Mouse (Mus musculus) macrophage (primary cell): Measurements from ENCODE around the gene Rasl2-9. TPM values are rescaled to one million over a fixed set of nuclear protein-coding genes. Genes with fewer than 3 reads are reported as not detected.
A peak's percentile ranks its signal among the peaks of the same experiment; 100 is the strongest.

Experiments
- H3K27ac ChIP-seq: fragments of 350-480 bp; formaldehyde crosslinking; 2 replicates; pipeline ENCODE4 v1.9.0; 2021
- H3K36me3 ChIP-seq: fragments of 350-480 bp; formaldehyde crosslinking; 2 replicates; pipeline ENCODE4 v1.9.0; 2021; ENCODE audit errors: inconsistent target
- H3K4me3 ChIP-seq: fragments of 350-480 bp; formaldehyde crosslinking; 2 replicates; pipeline ENCODE4 v1.9.0; 2021; ENCODE audit errors: inconsistent target
- H3K79me2 ChIP-seq: fragments of 350-480 bp; formaldehyde crosslinking; 2 replicates; pipeline ENCODE4 v1.9.0; 2021; ENCODE audit errors: inconsistent target
- WGBS: methylation state at CpG from one replicate; pipeline ENCODE4 v1.1.7; 2026; ENCODE audit warnings: inconsistent platforms; ENCODE audit not compliant: missing documents; 5-methylcytosine and 5-hydroxymethylcytosine counted together
- polyA plus RNA-seq: library from polyadenylated mRNA; stranded (reverse); fragments of 250-400 nt; gene quantifications from 3 replicates; pipeline ENCODE4 v1.2.4, GENCODE M21; 2018; ENCODE audit warnings: inconsistent platforms

The Rasl2-9 gene
- polyA plus RNA-seq, 1 experiment from 2014 or later: 0.40 TPM

DNA sequence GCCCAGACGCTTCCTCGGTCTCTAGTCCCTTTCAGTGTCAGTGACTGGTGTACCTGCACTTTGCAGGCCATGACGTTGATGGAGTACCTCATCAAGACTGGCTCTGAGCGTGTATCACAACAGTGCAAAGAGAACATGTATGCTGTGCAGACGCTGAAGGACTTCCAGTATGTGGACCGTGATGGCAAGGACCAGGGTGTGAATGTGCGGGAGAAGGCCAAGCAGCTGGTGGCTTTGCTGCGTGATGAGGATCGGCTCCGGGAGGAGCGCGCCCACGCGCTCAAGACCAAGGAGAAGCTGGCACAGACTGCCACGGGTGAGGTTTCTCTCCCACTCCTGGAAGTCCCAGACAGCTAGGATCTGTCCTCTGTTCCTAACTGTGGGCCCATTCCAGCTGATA is 35.9 kb downstream of the Rasl2-9 start:
- H3K27ac ChIP-seq: no peak overlapping the region
- H3K4me3 ChIP-seq: no peak overlapping the region
- H3K79me2 ChIP-seq: peaks cover 99% of the 10 kb centered on the region
- H3K36me3 ChIP-seq: peaks cover 67% of the 10 kb centered on the region
- WGBS: 96% methylated on average over 15 of the region's 15 CpGs

DNA sequence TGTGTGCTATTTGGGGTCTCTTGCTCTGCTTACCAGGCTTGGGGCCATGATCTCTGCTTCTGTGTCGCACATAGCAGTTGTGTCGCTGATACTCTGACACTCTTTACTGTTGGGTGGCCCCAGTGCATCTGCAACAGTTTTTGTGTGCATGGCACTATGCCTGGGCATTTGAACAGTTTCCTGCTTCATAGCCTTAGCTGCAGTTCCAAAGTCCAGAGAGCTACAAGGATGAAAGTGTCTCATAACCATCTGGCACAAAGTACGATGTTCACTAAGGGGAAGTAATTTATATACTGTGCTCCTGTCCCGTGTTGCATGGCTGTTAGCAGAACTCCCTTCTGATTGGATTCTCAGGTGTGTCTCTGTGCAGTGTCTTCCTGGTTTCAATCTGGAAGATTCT is 37.9 kb downstream of the Rasl2-9 start:
- peaks cover 95% of the 10 kb centered on the region for H3K79me2 ChIP-seq
- WGBS: 79% methylated on average over 4 of the region's 4 CpGs
- no peak overlapping the region for H3K4me3 ChIP-seq
- H3K36me3 ChIP-seq: peaks cover 54% of the 10 kb centered on the region
- no peak overlapping the region for H3K27ac ChIP-seq

DNA sequence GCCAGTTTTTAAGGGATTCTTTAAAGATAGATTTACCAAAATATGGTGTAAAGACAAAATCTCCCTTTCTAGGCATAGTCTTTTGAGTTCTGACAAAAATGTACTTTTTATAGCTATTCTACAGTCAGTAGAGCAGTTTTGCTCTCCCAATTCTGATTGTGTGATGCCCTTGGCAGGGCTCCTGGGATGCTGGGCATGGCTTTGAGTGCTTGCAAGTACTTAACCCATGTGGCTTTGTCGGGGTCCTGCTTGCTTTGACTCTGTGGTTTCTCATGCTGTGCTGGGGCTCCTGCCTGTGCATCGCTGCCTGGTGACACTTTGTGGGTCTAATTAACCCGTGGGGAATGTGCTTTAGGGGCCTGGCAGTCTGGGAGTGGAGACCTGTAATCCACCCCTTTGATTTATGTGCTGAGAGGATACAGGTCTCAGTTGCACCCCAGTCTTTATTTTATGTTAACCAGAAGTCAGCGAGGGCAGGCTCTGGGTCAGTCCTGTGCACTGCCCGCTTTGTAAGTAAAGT is 38.8 kb downstream of the Rasl2-9 start:
- WGBS: 87% methylated on average over 5 of the region's 5 CpGs
- Histone ChIP-seq H3K4me3 (no peak overlapping the region), H3K79me2 (peaks cover 93% of the 10 kb centered on the region), H3K36me3 (peaks cover 45% of the 10 kb centered on the region), H3K27ac (no peak overlapping the region)

DNA sequence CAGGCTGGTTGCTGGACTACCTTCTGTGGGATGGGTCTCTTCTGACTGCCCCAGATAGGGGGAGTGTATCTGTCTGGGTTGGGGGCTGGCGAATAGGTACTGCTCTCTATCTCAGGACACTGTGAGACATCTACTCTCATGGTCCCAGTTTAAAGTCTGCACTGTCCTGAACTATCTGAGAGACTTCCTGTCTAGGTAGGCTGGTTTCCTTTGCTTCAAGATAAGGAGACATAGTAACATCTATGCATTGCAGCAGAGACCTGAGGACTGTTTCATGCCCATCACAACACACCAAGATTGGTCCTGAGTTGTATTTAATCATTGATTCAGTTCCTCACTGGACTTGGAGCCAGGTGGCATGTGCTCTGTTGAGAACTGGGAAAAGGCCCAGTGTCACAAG is 40.2 kb downstream of the Rasl2-9 start:
- H3K79me2 ChIP-seq: peaks cover 93% of the 10 kb centered on the region
- no peak overlapping the region for H3K27ac ChIP-seq
- no peak overlapping the region for H3K4me3 ChIP-seq
- H3K36me3 ChIP-seq: peaks cover 32% of the 10 kb centered on the region; the same call in 1 of the 2 replicates
- 100% methylated on average over 1 of the region's 1 CpGs for WGBS

DNA sequence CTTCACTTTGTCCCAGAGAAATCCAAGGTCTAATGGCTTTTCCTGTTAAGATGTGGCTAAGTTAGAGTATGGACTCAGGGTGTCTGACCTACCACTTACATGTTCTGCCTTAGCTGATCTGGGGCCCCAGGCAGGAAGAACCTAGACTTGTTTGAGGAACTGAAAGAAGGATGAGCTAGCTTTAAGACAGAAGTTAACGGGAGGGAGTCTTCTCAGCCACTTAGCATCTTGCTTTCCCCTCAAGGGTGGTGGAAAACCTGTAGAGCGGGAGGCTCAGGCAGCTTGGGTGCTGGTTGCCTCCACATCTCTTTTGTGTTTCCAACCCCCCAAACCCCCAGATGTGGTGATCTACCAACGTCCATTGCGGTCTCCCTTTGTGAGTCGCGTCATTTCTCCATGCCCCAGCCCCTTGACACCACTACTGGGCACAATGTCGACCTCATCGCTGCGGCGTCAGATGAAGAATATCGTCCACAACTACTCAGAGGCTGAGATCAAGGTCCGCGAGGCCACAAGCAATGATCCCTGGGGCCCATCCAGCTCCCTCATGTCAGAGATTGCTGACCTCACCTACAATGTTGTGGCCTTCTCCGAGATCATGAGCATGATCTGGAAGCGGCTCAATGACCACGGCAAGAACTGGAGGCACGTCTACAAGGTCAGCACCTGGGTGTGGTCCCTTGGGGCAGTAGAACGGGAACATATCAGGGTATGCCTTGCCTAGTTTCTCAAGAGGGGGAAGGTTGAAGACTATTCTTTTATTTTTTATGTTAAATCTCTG is 42.2 kb downstream of the Rasl2-9 start:
- WGBS: 73% methylated on average over 18 of the region's 18 CpGs
- Histone ChIP-seq H3K79me2 (peaks cover 81% of the 10 kb centered on the region), H3K4me3 (no peak overlapping the region; the same call in 1 of the 2 replicates), H3K36me3 (peaks cover 17% of the 10 kb centered on the region; the same call in 1 of the 2 replicates), H3K27ac (peak overlapping the region; percentile 89)

DNA sequence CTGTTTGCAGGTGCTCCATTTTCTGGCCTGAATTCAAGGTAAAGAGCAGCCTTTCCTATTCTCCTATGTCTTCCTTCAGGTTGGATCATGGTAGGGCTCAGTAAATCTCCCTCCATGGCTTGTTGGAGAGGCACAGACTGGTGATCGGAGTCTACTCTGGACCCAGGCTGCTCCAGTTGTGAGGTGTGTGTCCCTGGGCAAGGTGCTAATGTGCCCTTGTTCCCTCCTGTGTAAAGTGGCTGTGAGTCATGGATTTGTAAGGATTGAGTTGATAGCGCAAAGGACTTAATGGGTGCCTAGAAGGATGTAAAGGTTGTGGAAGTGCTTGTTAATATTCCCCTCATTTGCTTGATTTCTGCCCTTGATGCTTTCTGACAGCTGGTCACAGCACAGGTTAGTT is 43.8 kb downstream of the Rasl2-9 start:
- peaks cover 81% of the 10 kb centered on the region for H3K79me2 ChIP-seq
- peak overlapping the region; percentile 92; the same call in 1 of the 2 replicates for H3K4me3 ChIP-seq
- peak overlapping the region; percentile 89 for H3K27ac ChIP-seq
- WGBS: 100% methylated on average over 2 of the region's 2 CpGs
- peaks cover 26% of the 10 kb centered on the region; the same call in 1 of the 2 replicates for H3K36me3 ChIP-seq

DNA sequence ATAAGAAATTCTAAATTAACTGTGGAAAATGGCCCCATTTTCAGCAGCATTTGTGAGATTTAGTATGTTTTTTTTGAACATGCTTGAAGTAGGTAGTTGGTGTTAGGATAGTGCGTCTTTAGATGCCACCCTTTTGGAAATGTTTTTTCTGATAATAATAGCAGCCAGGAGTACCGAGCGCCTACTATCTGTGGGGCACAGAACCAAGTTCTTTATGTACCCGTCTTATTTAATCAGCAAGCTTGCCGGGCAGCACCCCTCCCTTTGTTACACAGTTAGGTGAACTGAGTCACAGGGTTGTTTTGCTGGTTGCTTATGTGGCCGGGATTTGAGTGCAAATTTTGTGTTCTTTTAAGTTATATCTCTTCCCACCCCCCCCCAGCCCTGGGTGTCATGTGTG is 44.5 kb downstream of the Rasl2-9 start:
- peak overlapping the region; percentile 92 for H3K4me3 ChIP-seq
- peaks cover 81% of the 10 kb centered on the region for H3K79me2 ChIP-seq
- WGBS: 75% methylated on average over 6 of the region's 6 CpGs
- H3K27ac ChIP-seq: peak overlapping the region; percentile 89
- H3K36me3 ChIP-seq: peaks cover 24% of the 10 kb centered on the region; the same call in 1 of the 2 replicates

DNA sequence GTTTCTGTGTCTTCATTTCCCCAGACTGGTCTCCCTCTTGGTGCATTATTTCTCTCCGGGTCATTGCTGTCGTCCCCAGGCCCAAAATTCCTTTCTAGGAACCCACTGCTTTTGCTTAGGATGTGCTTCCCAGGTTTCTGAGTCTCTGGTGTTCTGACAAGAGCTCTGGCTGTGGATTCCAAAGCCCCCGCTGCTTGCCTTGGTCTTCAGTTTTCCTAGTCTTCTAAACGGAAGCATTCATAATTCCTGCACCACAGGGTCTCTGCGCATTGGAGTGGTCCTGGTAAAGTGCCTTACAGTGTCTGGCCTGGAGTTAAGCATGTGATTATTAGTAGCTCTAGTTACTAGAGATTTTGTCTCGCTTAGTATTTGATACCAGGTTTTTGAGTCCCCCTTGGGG is 44.9 kb downstream of the Rasl2-9 start:
- WGBS: 17% methylated on average over 6 of the region's 6 CpGs
- peak overlapping the region; percentile 92 for H3K4me3 ChIP-seq
- peaks cover 20% of the 10 kb centered on the region; the same call in 1 of the 2 replicates for H3K36me3 ChIP-seq
- peak overlapping the region; percentile 89 for H3K27ac ChIP-seq
- peaks cover 80% of the 10 kb centered on the region for H3K79me2 ChIP-seq

DNA sequence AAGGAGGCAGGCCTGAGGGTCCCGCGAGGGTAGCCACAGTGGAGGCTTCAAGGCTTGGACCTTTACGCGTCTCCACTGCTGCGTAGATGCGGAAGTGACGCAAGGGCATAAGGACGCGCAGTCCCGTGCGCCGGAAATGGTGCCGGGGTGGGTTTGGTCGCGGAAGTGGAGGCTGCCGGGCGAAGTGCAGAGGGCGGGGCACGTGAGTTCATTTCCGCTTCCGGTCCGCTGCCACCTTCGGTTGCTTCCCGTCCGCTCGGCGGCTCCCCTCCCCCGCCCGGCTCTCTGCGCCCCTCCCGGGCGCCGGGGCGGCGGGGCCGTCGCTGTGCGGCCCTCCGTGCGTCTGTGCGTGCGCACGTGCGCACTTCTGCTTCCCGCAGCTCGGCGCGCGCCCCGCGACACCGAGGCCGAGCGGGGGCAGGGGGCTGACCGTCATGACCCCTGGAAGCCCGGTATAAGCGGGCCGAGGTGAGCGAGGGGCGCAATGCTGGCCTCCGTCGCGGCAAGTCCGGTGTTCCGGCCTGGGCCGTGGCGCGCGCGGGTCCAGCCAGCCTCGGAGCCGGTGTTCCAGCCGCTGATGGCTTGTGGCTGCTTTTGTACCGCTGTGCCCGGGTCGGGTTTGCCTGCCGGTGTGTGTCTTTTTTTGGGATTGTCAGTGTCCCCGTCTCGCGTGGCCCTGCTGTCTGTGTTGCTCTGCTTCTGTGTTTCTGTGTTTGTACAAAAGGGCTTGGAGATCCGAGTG is 45.6 kb downstream of the Rasl2-9 start, which contains the start of gene Epn1:
Epn1 (plus strand) TSS at position 226 of the 742 bp plus-strand sequence.
- under 1% methylated on average over 61 of the region's 81 CpGs for WGBS
- Histone ChIP-seq H3K79me2 (peaks cover 79% of the 10 kb centered on the region), H3K27ac (peak within 1 kb of the TSS; percentile 89), H3K4me3 (peak within 1 kb of the TSS; percentile 92), H3K36me3 (peaks cover 20% of the 10 kb centered on the region; the same call in 1 of the 2 replicates)

DNA sequence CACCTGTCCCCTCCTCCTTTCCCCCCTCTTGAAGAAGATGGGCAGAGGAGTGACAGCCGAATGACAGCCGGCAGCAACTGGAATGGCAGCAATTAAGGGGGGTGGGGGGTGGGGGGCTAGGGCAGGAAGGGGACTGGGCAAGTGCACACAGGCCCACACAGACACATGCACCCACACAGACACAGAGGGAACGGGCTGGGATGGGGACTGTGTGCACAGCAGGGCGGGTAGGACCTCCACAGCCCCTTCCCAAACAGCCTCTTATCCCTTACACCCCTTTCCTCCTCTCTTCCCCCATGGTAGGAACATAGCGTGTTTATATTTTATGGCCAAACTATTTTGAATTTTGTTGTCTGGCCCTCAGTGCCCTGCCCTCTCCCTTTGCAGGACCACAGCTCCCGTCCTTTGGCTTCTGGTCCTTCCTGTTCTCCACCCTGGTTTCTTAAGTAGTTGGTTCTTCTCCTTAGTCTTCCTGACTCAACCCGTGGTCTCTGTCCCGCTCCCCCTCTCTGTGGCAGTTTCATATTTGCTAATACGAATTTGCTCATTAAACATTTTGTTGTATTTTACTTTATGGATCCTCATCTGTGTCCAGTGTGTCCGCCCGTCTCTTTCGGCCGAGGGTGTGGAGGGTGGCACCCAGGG is 46.3 kb downstream of the Rasl2-9 start:
- 34% methylated on average over 7 of the region's 13 CpGs for WGBS

DNA sequence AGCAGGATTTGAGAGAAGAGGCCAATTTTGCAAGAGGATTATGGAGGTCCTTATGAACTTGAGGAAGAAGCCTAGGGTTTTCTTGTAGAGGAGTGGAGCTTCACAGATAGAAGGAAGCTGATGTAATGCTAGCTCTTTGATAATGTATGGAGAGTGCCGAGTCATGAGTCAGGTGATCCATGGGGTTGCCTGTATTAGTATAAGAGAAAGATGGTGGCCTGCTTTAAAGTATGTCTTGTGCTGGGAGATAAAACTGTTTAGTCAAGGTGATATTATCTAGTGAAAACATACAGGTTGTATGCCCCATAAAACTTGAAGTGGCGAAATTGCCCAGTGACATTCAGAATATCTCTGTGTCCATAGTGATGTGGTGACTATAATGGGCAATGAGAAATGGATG is 48.8 kb downstream of the Rasl2-9 start:
- Histone ChIP-seq H3K4me3 (no peak overlapping the region), H3K27ac (peak overlapping the region; percentile 52), H3K36me3 (peaks cover 41% of the 10 kb centered on the region), H3K79me2 (peaks cover 86% of the 10 kb centered on the region)
- 94% methylated on average over 2 of the region's 2 CpGs for WGBS

More for the DNA sequence above, 46.3 kb downstream of the Rasl2-9 start:
- Histone ChIP-seq H3K27ac (peak overlapping the region; percentile 62), H3K79me2 (peaks cover 79% of the 10 kb centered on the region), H3K36me3 (peaks cover 22% of the 10 kb centered on the region; the same call in 1 of the 2 replicates), H3K4me3 (peak overlapping the region; percentile 15; the same call in 1 of the 2 replicates)

DNA sequence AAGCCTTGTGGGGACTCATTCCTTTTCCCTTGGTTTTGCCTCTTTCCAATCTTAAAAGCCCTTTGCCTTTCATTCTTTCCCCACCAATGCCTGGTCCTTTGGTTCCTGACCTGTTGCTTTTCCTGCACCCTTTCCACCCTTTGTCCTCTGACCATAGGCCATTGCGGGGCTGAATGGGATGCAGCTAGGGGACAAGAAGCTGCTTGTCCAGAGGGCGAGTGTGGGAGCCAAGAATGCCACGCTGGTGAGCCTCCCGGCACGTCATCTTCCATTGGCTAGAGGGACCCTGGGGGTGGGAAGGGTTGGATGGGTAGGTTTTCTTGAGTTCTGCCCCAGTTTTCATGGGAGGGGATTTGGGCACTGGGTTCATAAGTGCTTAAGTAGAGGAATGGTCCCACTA is 50.8 kb downstream of the Rasl2-9 start:
- no peak overlapping the region for H3K4me3 ChIP-seq
- no peak overlapping the region for H3K27ac ChIP-seq
- H3K36me3 ChIP-seq: peaks cover 59% of the 10 kb centered on the region
- WGBS: 94% methylated on average over 3 of the region's 5 CpGs
- H3K79me2 ChIP-seq: peaks cover 90% of the 10 kb centered on the region
